Mouse (Mus musculus) E14TG2a.4 (cell line): ENCODE data around the gene Slc17a8.
A peak's percentile ranks its signal among the peaks of the same experiment; 100 is the strongest.

Experiments
- H3K27me3 ChIP-seq: 2 replicates; pipeline ENCODE4 v1.6.1; 2014; ENCODE audit warnings: low read length, control low read depth; ENCODE audit not compliant: insufficient read depth
- H3K36me3 ChIP-seq: 2 replicates; pipeline ENCODE4 v1.6.1; 2014; ENCODE audit warnings: low read length, control low read depth; ENCODE audit not compliant: insufficient read depth
- H3K4me1 ChIP-seq: replicated peaks from 2 replicates; pipeline ENCODE4 v1.6.1; 2014; ENCODE audit warnings: low read depth, low read length, control low read depth
- H3K4me3 ChIP-seq: replicated peaks from 2 replicates; pipeline ENCODE4 v1.5.1; 2014; ENCODE audit warnings: mild to moderate bottlenecking, low read length
- H3K9me3 ChIP-seq: 2 replicates; pipeline ENCODE4 v1.6.1; 2014; ENCODE audit warnings: low read length, control low read depth
- CTCF ChIP-seq: conservative IDR thresholded peaks from 2 replicates; pipeline ENCODE4 v1.5.1; 2014; ENCODE audit warnings: low read length
- NANOG ChIP-seq: IDR thresholded peaks from 2 replicates; pipeline ENCODE4 v1.6.1; 2014; ENCODE audit warnings: borderline replicate concordance, low read length, mixed read lengths
- POU5F1 ChIP-seq: IDR thresholded peaks from 2 replicates; pipeline ENCODE4 v1.6.1; 2014; ENCODE audit warnings: low read length, borderline replicate concordance

The Slc17a8 gene

GRCm38 (mm10) chr10:89637001-89637400, 15.9 kb upstream of the Slc17a8 start:
- H3K4me3 ChIP-seq: no peak overlapping the region
- no peaks in the 10 kb centered on the region for H3K9me3 ChIP-seq
- peaks cover 23% of the 10 kb centered on the region for H3K36me3 ChIP-seq
- no peak for TF ChIP-seq NANOG
- TF ChIP-seq CTCF: no peak
- TF ChIP-seq POU5F1: no peak
- no peaks in the 10 kb centered on the region for H3K27me3 ChIP-seq
- no peaks in the 10 kb centered on the region for H3K4me1 ChIP-seq

- peaks cover 3% of the 10 kb centered on the region; the same call in 1 of the 2 replicates for H3K36me3 ChIP-seq
- no peak for TF ChIP-seq NANOG
- no peak for TF ChIP-seq POU5F1
- TF ChIP-seq CTCF: no peak
- no peaks in the 10 kb centered on the region for H3K9me3 ChIP-seq
- H3K4me3 ChIP-seq: no peak overlapping the region
- no peaks in the 10 kb centered on the region for H3K4me1 ChIP-seq
- no peaks in the 10 kb centered on the region for H3K27me3 ChIP-seq
Observed at GRCm38 (mm10) chr10:89635018-89635417, 14.0 kb upstream of the Slc17a8 start.

- TF ChIP-seq POU5F1 (no peak), CTCF (no peak), NANOG (no peak)
- no peak overlapping the region for H3K4me3 ChIP-seq
- H3K36me3 ChIP-seq: no peaks in the 10 kb centered on the region
- H3K9me3 ChIP-seq: no peaks in the 10 kb centered on the region
- H3K4me1 ChIP-seq: no peaks in the 10 kb centered on the region
- no peaks in the 10 kb centered on the region for H3K27me3 ChIP-seq
Observed at GRCm38 (mm10) chr10:89633736-89634426, 12.8 kb upstream of the Slc17a8 start.

GRCm38 (mm10) chr10:89633121-89633520, 12.1 kb upstream of the Slc17a8 start:
- Histone ChIP-seq H3K27me3 (no peaks in the 10 kb centered on the region), H3K36me3 (no peaks in the 10 kb centered on the region), H3K4me3 (no peak overlapping the region), H3K9me3 (no peaks in the 10 kb centered on the region), H3K4me1 (no peaks in the 10 kb centered on the region)
- TF ChIP-seq POU5F1 (no peak), NANOG (no peak), CTCF (no peak)

- Histone ChIP-seq H3K27me3 (no peaks in the 10 kb centered on the region), H3K4me1 (no peaks in the 10 kb centered on the region), H3K4me3 (no peak overlapping the region), H3K9me3 (no peaks in the 10 kb centered on the region), H3K36me3 (no peaks in the 10 kb centered on the region)
- TF ChIP-seq NANOG (no peak), POU5F1 (no peak), CTCF (no peak)
Observed at GRCm38 (mm10) chr10:89631831-89632230, 10.8 kb upstream of the Slc17a8 start.

GRCm38 (mm10) chr10:89630564-89630963, 9.5 kb upstream of the Slc17a8 start:
- Histone ChIP-seq H3K9me3 (no peaks in the 10 kb centered on the region), H3K36me3 (no peaks in the 10 kb centered on the region), H3K4me1 (no peaks in the 10 kb centered on the region), H3K4me3 (no peak overlapping the region), H3K27me3 (no peaks in the 10 kb centered on the region)
- TF ChIP-seq CTCF (no peak), POU5F1 (no peak), NANOG (no peak)

GRCm38 (mm10) chr10:89630052-89630451, 9.0 kb upstream of the Slc17a8 start:
- Histone ChIP-seq H3K36me3 (no peaks in the 10 kb centered on the region), H3K27me3 (no peaks in the 10 kb centered on the region), H3K9me3 (no peaks in the 10 kb centered on the region), H3K4me3 (no peak overlapping the region), H3K4me1 (no peaks in the 10 kb centered on the region)
- TF ChIP-seq NANOG (no peak), CTCF (peak; percentile 55), POU5F1 (no peak)

GRCm38 (mm10) chr10:89626714-89627113, 5.7 kb upstream of the Slc17a8 start:
- TF ChIP-seq NANOG (no peak), CTCF (no peak), POU5F1 (no peak)
- no peaks in the 10 kb centered on the region for H3K27me3 ChIP-seq
- no peaks in the 10 kb centered on the region for H3K36me3 ChIP-seq
- no peak overlapping the region for H3K4me3 ChIP-seq
- no peaks in the 10 kb centered on the region for H3K4me1 ChIP-seq
- no peaks in the 10 kb centered on the region for H3K9me3 ChIP-seq

GRCm38 (mm10) chr10:89624196-89624595, 3.1 kb upstream of the Slc17a8 start:
- no peak overlapping the region for H3K4me3 ChIP-seq
- no peaks in the 10 kb centered on the region for H3K9me3 ChIP-seq
- no peaks in the 10 kb centered on the region for H3K36me3 ChIP-seq
- no peaks in the 10 kb centered on the region for H3K4me1 ChIP-seq
- H3K27me3 ChIP-seq: no peaks in the 10 kb centered on the region
- TF ChIP-seq NANOG: no peak
- no peak for TF ChIP-seq CTCF
- TF ChIP-seq POU5F1: no peak
